Mouse (Mus musculus): ENCODE measurements around the gene Kdm4b. TPM values are rescaled to one million over a fixed set of nuclear protein-coding genes. Genes with fewer than 3 reads are reported as not detected.

Kdm4b gene
- total and polyA plus RNA-seq, 3 experiments = 21.5 to 35.1 (median 32.3) TPM

GRCm38 (mm10) chr17:56409759-56410158, 83.9 kb downstream of the Kdm4b start:
- Histone ChIP-seq H3K27me3 (ENCODE audit: insufficient read depth, low read length) (no peaks in the 10 kb centered on the region; the same call in 1 of the 2 replicates), H3K4me3 (ENCODE audit: low read depth, low read length) (no peak overlapping the region), H3K4me1 (ENCODE audit: insufficient read depth, low read depth, low read length) (peaks cover 26% of the 10 kb centered on the region), H3K36me3 (replicated peaks) (peaks cover 42% of the 10 kb centered on the region), H3K9me3 (replicated peaks) (no peaks in the 10 kb centered on the region)
- no peak for ATAC-seq (ENCODE audit: extremely low read depth, insufficient number of reproducible peaks, low FRiP score, poor library complexity, severe bottlenecking)
- TF ChIP-seq CTCF (IDR thresholded peaks at IDR 0.05; ENCODE audit: low read depth, low read length) (no peak), GATA1 (IDR thresholded peaks at IDR 0.05; ENCODE audit: borderline replicate concordance, low read length) (no peak), GATA2 (IDR thresholded peaks at IDR 0.05; ENCODE audit: borderline replicate concordance, low read depth, low read length) (no peak), POLR2AphosphoS5 (IDR thresholded peaks at IDR 0.05; ENCODE audit: insufficient replicate concordance, low read depth, low read length) (no peak), TAL1 (conservative IDR thresholded peaks at IDR 0.05; ENCODE audit: low read depth, low read length) (no peak)
- DNase-seq (ENCODE audit: low spot score) = no peak

GRCm38 (mm10) chr17:56411437-56411836, 85.6 kb downstream of the Kdm4b start:
- TF ChIP-seq TAL1 (conservative IDR thresholded peaks at IDR 0.05; ENCODE audit: low read depth, low read length) (no peak), GATA1 (IDR thresholded peaks at IDR 0.05; ENCODE audit: borderline replicate concordance, low read length) (no peak), GATA2 (IDR thresholded peaks at IDR 0.05; ENCODE audit: borderline replicate concordance, low read depth, low read length) (no peak), POLR2AphosphoS5 (IDR thresholded peaks at IDR 0.05; ENCODE audit: insufficient replicate concordance, low read depth, low read length) (no peak), CTCF (IDR thresholded peaks at IDR 0.05; ENCODE audit: low read depth, low read length) (no peak)
- Histone ChIP-seq H3K4me3 (ENCODE audit: low read depth, low read length) (no peak overlapping the region), H3K9me3 (replicated peaks) (no peaks in the 10 kb centered on the region), H3K36me3 (replicated peaks) (peaks cover 54% of the 10 kb centered on the region), H3K27me3 (ENCODE audit: insufficient read depth, low read length) (no peaks in the 10 kb centered on the region; the same call in 1 of the 2 replicates), H3K4me1 (ENCODE audit: insufficient read depth, low read depth, low read length) (peaks cover 26% of the 10 kb centered on the region)
- no peak for DNase-seq (ENCODE audit: low spot score)
- no peak for ATAC-seq (ENCODE audit: extremely low read depth, insufficient number of reproducible peaks, low FRiP score, poor library complexity, severe bottlenecking)

GRCm38 (mm10) chr17:56413113-56413512, 87.3 kb downstream of the Kdm4b start:
- ATAC-seq (ENCODE audit: extremely low read depth, insufficient number of reproducible peaks, low FRiP score, poor library complexity, severe bottlenecking) (no peak), DNase-seq (ENCODE audit: low spot score) (no peak)
- H3K36me3 ChIP-seq (replicated peaks) = peaks cover 71% of the 10 kb centered on the region
- H3K27me3 ChIP-seq (ENCODE audit: insufficient read depth, low read length) = no peaks in the 10 kb centered on the region
- peaks cover 26% of the 10 kb centered on the region for H3K4me1 ChIP-seq (ENCODE audit: insufficient read depth, low read depth, low read length)
- TF ChIP-seq POLR2AphosphoS5 (IDR thresholded peaks at IDR 0.05; ENCODE audit: insufficient replicate concordance, low read depth, low read length) = no peak
- H3K9me3 ChIP-seq (replicated peaks) = no peaks in the 10 kb centered on the region
- H3K4me3 ChIP-seq (ENCODE audit: low read depth, low read length) = no peak overlapping the region

DNA sequence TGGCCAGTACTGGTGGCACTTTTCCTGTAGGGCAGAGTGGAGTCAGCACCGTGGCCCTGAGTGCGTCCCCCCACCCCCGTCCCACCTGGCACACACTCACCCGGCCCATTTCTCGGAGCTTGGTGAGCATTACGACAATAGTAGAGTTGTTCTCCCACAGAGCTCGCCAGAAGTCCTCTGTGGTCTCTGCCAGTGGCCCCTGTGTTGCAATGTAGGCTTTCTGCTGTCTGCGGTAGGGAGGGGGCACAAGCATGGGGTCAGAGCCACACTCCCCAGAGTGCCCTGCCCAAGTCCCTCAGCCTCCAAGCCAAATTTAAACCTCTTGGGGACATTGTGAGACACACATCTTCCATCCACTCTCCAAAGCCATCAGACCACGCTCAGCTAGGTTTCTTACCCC, 88.9 kb downstream of the Kdm4b start:
- Histone ChIP-seq H3K4me3 (ENCODE audit: low read depth, low read length) (no peak overlapping the region), H3K27me3 (ENCODE audit: insufficient read depth, low read length) (no peaks in the 10 kb centered on the region), H3K9me3 (replicated peaks) (no peaks in the 10 kb centered on the region), H3K36me3 (replicated peaks) (peaks cover 88% of the 10 kb centered on the region), H3K4me1 (ENCODE audit: insufficient read depth, low read depth, low read length) (peaks cover 21% of the 10 kb centered on the region)
- no peak for ATAC-seq (ENCODE audit: extremely low read depth, insufficient number of reproducible peaks, low FRiP score, poor library complexity, severe bottlenecking)
- TF ChIP-seq CTCF (IDR thresholded peaks at IDR 0.05; ENCODE audit: low read depth, low read length) (no peak), POLR2AphosphoS5 (IDR thresholded peaks at IDR 0.05; ENCODE audit: insufficient replicate concordance, low read depth, low read length) (no peak), GATA1 (IDR thresholded peaks at IDR 0.05; ENCODE audit: borderline replicate concordance, low read length) (no peak), TAL1 (conservative IDR thresholded peaks at IDR 0.05; ENCODE audit: low read depth, low read length) (no peak), GATA2 (IDR thresholded peaks at IDR 0.05; ENCODE audit: borderline replicate concordance, low read depth, low read length) (no peak)
- no peak for DNase-seq (ENCODE audit: low spot score)

- H3K9me3 ChIP-seq (replicated peaks) = no peaks in the 10 kb centered on the region
- no peaks in the 10 kb centered on the region for H3K27me3 ChIP-seq (ENCODE audit: insufficient read depth, low read length)
- ATAC-seq (ENCODE audit: extremely low read depth, insufficient number of reproducible peaks, low FRiP score, poor library complexity, severe bottlenecking) (no peak), DNase-seq (ENCODE audit: low spot score) (no peak)
- H3K4me3 ChIP-seq (ENCODE audit: low read depth, low read length) = no peak overlapping the region
- peaks cover 96% of the 10 kb centered on the region for H3K36me3 ChIP-seq (replicated peaks)
- peaks cover under 1% of the 10 kb centered on the region; the same call in 1 of the 2 replicates for H3K4me1 ChIP-seq (ENCODE audit: insufficient read depth, low read depth, low read length)
- TF ChIP-seq GATA2 (IDR thresholded peaks at IDR 0.05; ENCODE audit: borderline replicate concordance, low read depth, low read length) (no peak), POLR2AphosphoS5 (IDR thresholded peaks at IDR 0.05; ENCODE audit: insufficient replicate concordance, low read depth, low read length) (no peak), CTCF (IDR thresholded peaks at IDR 0.05; ENCODE audit: low read depth, low read length) (no peak), TAL1 (conservative IDR thresholded peaks at IDR 0.05; ENCODE audit: low read depth, low read length) (no peak), GATA1 (IDR thresholded peaks at IDR 0.05; ENCODE audit: borderline replicate concordance, low read length) (no peak)
Measured at GRCm38 (mm10) chr17:56418304-56418703, 92.4 kb downstream of the Kdm4b start.

DNA sequence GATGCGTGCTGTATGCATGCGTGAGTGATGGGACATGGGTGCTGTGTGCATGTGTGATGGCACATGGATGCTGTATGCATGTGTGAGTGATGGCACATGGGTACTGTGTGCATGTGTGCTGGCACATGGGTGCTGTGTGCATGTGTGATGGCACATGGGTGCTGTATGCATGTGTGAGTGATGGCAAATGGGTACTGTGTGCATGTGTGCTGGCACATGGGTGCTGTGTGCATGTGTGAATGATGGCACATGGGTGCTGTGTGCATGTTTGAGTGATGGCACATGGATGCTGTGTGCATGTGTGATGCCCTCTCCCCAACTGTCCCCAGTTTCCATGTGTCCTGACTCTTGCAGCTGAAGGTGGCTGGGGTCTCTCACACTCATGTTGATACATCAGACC, 94.2 kb downstream of the Kdm4b start:
- H3K4me1 ChIP-seq (ENCODE audit: insufficient read depth, low read depth, low read length) = no peaks in the 10 kb centered on the region; the same call in 1 of the 2 replicates
- H3K27me3 ChIP-seq (ENCODE audit: insufficient read depth, low read length) = no peaks in the 10 kb centered on the region; the same call in 1 of the 2 replicates
- DNase-seq (ENCODE audit: low spot score) (no peak), ATAC-seq (ENCODE audit: extremely low read depth, insufficient number of reproducible peaks, low FRiP score, poor library complexity, severe bottlenecking) (no peak)
- peaks cover 96% of the 10 kb centered on the region for H3K36me3 ChIP-seq (replicated peaks)
- peak overlapping the region; percentile 25; the same call in 1 of the 2 replicates for H3K4me3 ChIP-seq (ENCODE audit: low read depth, low read length)
- H3K9me3 ChIP-seq (replicated peaks) = peaks cover 2% of the 10 kb centered on the region
- no peak for TF ChIP-seq TAL1 (conservative IDR thresholded peaks at IDR 0.05; ENCODE audit: low read depth, low read length)
- TF ChIP-seq CTCF (IDR thresholded peaks at IDR 0.05; ENCODE audit: low read depth, low read length) = 0 out of 2 replicates have a peak, but pooled peaks have one; percentile 13
- no peak for TF ChIP-seq POLR2AphosphoS5 (IDR thresholded peaks at IDR 0.05; ENCODE audit: insufficient replicate concordance, low read depth, low read length)

Measured in G1E (cell line).